ENCODE assay signal across 35 mouse cellular contexts in the genomic region with DNA sequence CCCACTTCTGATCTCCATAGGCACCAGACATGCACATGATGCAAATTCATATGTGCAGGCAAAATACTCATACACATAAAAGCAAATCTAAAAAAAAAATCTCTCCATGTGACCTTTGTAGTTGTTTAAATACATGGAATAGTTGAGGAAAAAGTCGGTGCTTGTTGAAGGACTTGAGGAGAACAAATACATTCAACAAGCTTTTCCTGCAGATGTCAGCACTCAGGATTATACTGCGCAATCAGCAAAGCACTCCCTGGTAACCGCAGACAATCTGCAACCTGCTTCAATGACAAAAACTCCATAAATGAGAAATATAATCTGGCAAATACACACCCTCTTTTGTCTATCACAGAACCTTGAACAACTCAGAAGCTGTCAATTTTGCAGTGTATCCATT.
"Had no signal": no experiment of that assay in that cellular context is flagged by ENCODE, and none has a peak within 500 bp of the region (broad histone marks: within the 10 kb centered on the region; RNA-seq: fewer than 3 reads in every experiment).

No protein-coding gene starts in this region.

- H3K9me3 ChIP-seq: heart, embryonic 10.5 days; heart, embryonic 12.5 days; heart, embryonic 13.5 days; heart, embryonic 15.5 days; hindbrain, embryonic 10.5 days; hindbrain, embryonic 12.5 days; hindbrain, embryonic 13.5 days; hindbrain, embryonic 15.5 days; intestine, embryonic 15.5 days; kidney, embryonic 15.5 days had no signal

- H3K9ac ChIP-seq: heart, embryonic 12.5 days; heart, embryonic 13.5 days; heart, embryonic 15.5 days; hindbrain, embryonic 12.5 days; hindbrain, embryonic 13.5 days; hindbrain, embryonic 14.5 days; hindbrain, embryonic 15.5 days; intestine, embryonic 15.5 days; kidney, embryonic 15.5 days had no signal

- H3K27ac ChIP-seq: heart, embryonic 10.5 days; heart, embryonic 13.5 days; heart, embryonic 15.5 days; hindbrain, embryonic 10.5 days; hindbrain, embryonic 12.5 days; hindbrain, embryonic 13.5 days; hindbrain, embryonic 14.5 days; hindbrain, embryonic 15.5 days; hindbrain, postnatal 0 days; intestine, embryonic 15.5 days; kidney, embryonic 15.5 days; kidney, postnatal 0 days; layer of hippocampus, adult 2 months had no signal

- H3K4me3 ChIP-seq: heart, embryonic 10.5 days; heart, embryonic 12.5 days; heart, embryonic 13.5 days; heart, embryonic 15.5 days; hindbrain, embryonic 10.5 days; hindbrain, embryonic 12.5 days; hindbrain, embryonic 13.5 days; hindbrain, embryonic 15.5 days; intestine, embryonic 15.5 days; kidney, embryonic 15.5 days; layer of hippocampus, adult 2 months had no signal

- H3K27me3 ChIP-seq: heart, embryonic 12.5 days; heart, embryonic 13.5 days; heart, embryonic 15.5 days; hindbrain, embryonic 12.5 days; hindbrain, embryonic 13.5 days; hindbrain, embryonic 15.5 days; intestine, embryonic 15.5 days; kidney, embryonic 15.5 days had no signal

- H3K4me1 ChIP-seq: heart, embryonic 10.5 days; heart, embryonic 12.5 days; heart, embryonic 13.5 days; heart, embryonic 15.5 days; hindbrain, embryonic 10.5 days; hindbrain, embryonic 12.5 days; hindbrain, embryonic 13.5 days; hindbrain, embryonic 15.5 days; intestine, embryonic 15.5 days; kidney, embryonic 15.5 days had no signal

- H3K36me3 ChIP-seq: heart, embryonic 10.5 days; heart, embryonic 12.5 days; heart, embryonic 13.5 days; heart, embryonic 15.5 days; hindbrain, embryonic 10.5 days; hindbrain, embryonic 12.5 days; hindbrain, embryonic 13.5 days; hindbrain, embryonic 15.5 days; intestine, embryonic 15.5 days; kidney, embryonic 15.5 days had no signal

- DNase-seq: heart, postnatal 10 days; heart, postnatal 14 days; heart, postnatal 36 days; heart, postnatal 4 days; kidney, adult 11 months; kidney, adult 18-20 months; kidney, adult 2 months; kidney, adult 8-10 months; kidney, adult 9 months; kidney, postnatal 10 days; kidney, postnatal 14 days; kidney, postnatal 25 days; kidney, postnatal 36 days; kidney, postnatal 4 days; layer of hippocampus, adult 9-11 months; layer of hippocampus, postnatal 36 days had no signal

- ATAC-seq: hindbrain, embryonic 16.5 days; hindbrain, postnatal 0 days; inflammation-experienced regulatory T-cells, adult 6 months; intestine, embryonic 15.5 days; intestine, embryonic 16.5 days; intestine, postnatal 0 days had no signal

- H3K4me2 ChIP-seq: heart, embryonic 11.5 days; heart, embryonic 12.5 days; heart, embryonic 13.5 days; heart, embryonic 15.5 days; hindbrain, embryonic 12.5 days; hindbrain, embryonic 13.5 days; hindbrain, embryonic 14.5 days; hindbrain, embryonic 15.5 days; intestine, embryonic 15.5 days; kidney, embryonic 15.5 days had no signal
